Mouse (Mus musculus) embryonic facial prominence, embryonic 11.5 days (tissue): ENCODE results near the gene Adamts14. TPM values are rescaled to one million over a fixed set of nuclear protein-coding genes. Genes with fewer than 3 reads are reported as not detected.

Experiments used
- ATAC-seq: fragments of 200-750 bp; cut with Nextera tagmentation; replicated peaks from 2 replicates; pipeline ENCODE4 v1.8.0; 2017; ENCODE audit warnings: low read depth; ENCODE audit not compliant: insufficient number of reproducible peaks, low FRiP score, low TSS enrichment
- DNase-seq: peaks from one replicate; pipeline ENCODE4 v3.0.0-alpha.2; 2015; ENCODE audit warnings: low spot score
- H3K27ac ChIP-seq: fragments of 300-500 bp; sonication (generic); replicated peaks from 2 replicates; pipeline ENCODE4 v1.5.1; 2014; ENCODE audit warnings: mild to moderate bottlenecking, low read depth, low read length, control low read depth
- H3K27me3 ChIP-seq: fragments of 300-500 bp; sonication (generic); 2 replicates; pipeline ENCODE4 v1.6.1; 2014; ENCODE audit warnings: mild to moderate bottlenecking, low read length, moderate library complexity, mixed read lengths; ENCODE audit not compliant: control insufficient read depth, insufficient read depth
- H3K36me3 ChIP-seq: fragments of 300-500 bp; sonication (generic); replicated peaks from 2 replicates; pipeline ENCODE4 v1.6.1; 2014; ENCODE audit warnings: low read depth, mild to moderate bottlenecking, low read length, moderate library complexity, mixed read lengths; ENCODE audit not compliant: control insufficient read depth, insufficient read depth
- H3K4me1 ChIP-seq: fragments of 300-500 bp; sonication (generic); 2 replicates; pipeline ENCODE4 v1.6.1; 2014; ENCODE audit warnings: low read length, mixed read lengths; ENCODE audit not compliant: control insufficient read depth, insufficient read depth
- H3K4me2 ChIP-seq: fragments of 300-500 bp; sonication (generic); 2 replicates; pipeline ENCODE4 v1.6.1; 2014; ENCODE audit warnings: low read depth, mild to moderate bottlenecking, control low read depth, low read length, moderate library complexity
- H3K4me3 ChIP-seq: fragments of 300-500 bp; sonication (generic); 2 replicates; pipeline ENCODE4 v1.5.1; 2014; ENCODE audit warnings: low read depth, low read length, control low read depth
- H3K9ac ChIP-seq: fragments of 300-500 bp; sonication (generic); replicated peaks from 2 replicates; pipeline ENCODE4 v1.6.1; 2014; ENCODE audit warnings: mild to moderate bottlenecking, control low read depth, low read length
- H3K9me3 ChIP-seq: fragments of 300-500 bp; sonication (generic); replicated peaks from 2 replicates; pipeline ENCODE4 v1.6.1; 2016; ENCODE audit warnings: mild to moderate bottlenecking, low read length, inconsistent platforms, mixed read lengths; ENCODE audit not compliant: control insufficient read depth
- whole genome bisulfite sequencing: fragments of 180-500 bp; shearing (Covaris S2); extraction: QIAGEN DNeasy Blood & Tissue Kit; methylation state at CpG from one replicate; pipeline ENCODE4 v1.1.7; 2014; 5-methylcytosine and 5-hydroxymethylcytosine counted together
- polyA plus RNA-seq: library from polyadenylated mRNA; unstranded; fragments of >200 nt; fragmentation: Nextera tagmentation; extraction: Ambion mirVana; gene quantifications from 2 replicates; pipeline ENCODE4 v1.2.1, GENCODE M21; 2014

The Adamts14 gene
- polyA plus RNA-seq, 1 experiment from 2014 or later: 0.27 TPM

GRCm38 (mm10) chr10:61286246-61286645 is 13.0 kb upstream of the Adamts14 start:
- DNase-seq (peak; percentile 13), ATAC-seq (no peak)
- WGBS: 73% methylated on average over 7 of the region's 7 CpGs
- H3K36me3 ChIP-seq: no peaks in the 10 kb centered on the region
- H3K4me2 ChIP-seq: no peak overlapping the region
- no peaks in the 10 kb centered on the region for H3K9me3 ChIP-seq
- H3K27me3 ChIP-seq: no peaks in the 10 kb centered on the region
- no peaks in the 10 kb centered on the region for H3K4me1 ChIP-seq
- H3K4me3 ChIP-seq: no peak overlapping the region
- no peak overlapping the region for H3K27ac ChIP-seq
- H3K9ac ChIP-seq: no peak overlapping the region

GRCm38 (mm10) chr10:61285271-61285670 is 12.0 kb upstream of the Adamts14 start:
- Histone ChIP-seq H3K9me3 (no peaks in the 10 kb centered on the region), H3K4me1 (no peaks in the 10 kb centered on the region), H3K4me3 (no peak overlapping the region), H3K9ac (no peak overlapping the region), H3K36me3 (no peaks in the 10 kb centered on the region), H3K27ac (no peak overlapping the region), H3K4me2 (no peak overlapping the region), H3K27me3 (no peaks in the 10 kb centered on the region)
- DNase-seq (no peak), ATAC-seq (no peak)
- WGBS: 83% methylated on average over 11 of the region's 11 CpGs

GRCm38 (mm10) chr10:61284309-61284708 is 11.1 kb upstream of the Adamts14 start:
- H3K9me3 ChIP-seq: no peaks in the 10 kb centered on the region
- H3K36me3 ChIP-seq: no peaks in the 10 kb centered on the region
- no peaks in the 10 kb centered on the region for H3K4me1 ChIP-seq
- WGBS: 90% methylated on average over 4 of the region's 4 CpGs
- ATAC-seq (no peak), DNase-seq (no peak)
- no peak overlapping the region for H3K4me3 ChIP-seq
- no peak overlapping the region for H3K9ac ChIP-seq
- no peak overlapping the region for H3K27ac ChIP-seq
- no peak overlapping the region for H3K4me2 ChIP-seq
- H3K27me3 ChIP-seq: no peaks in the 10 kb centered on the region

- Histone ChIP-seq H3K27ac (no peak overlapping the region), H3K4me2 (no peak overlapping the region), H3K4me3 (no peak overlapping the region), H3K27me3 (no peaks in the 10 kb centered on the region), H3K9ac (no peak overlapping the region), H3K9me3 (no peaks in the 10 kb centered on the region), H3K4me1 (no peaks in the 10 kb centered on the region), H3K36me3 (no peaks in the 10 kb centered on the region)
- DNase-seq (no peak), ATAC-seq (no peak)
- 64% methylated on average over 5 of the region's 5 CpGs for WGBS
Measured at GRCm38 (mm10) chr10:61281115-61281514, 7.9 kb upstream of the Adamts14 start.

- H3K9ac ChIP-seq: no peak overlapping the region
- no peak for ATAC-seq
- WGBS: 50% methylated on average over 14 of the region's 14 CpGs
- no peaks in the 10 kb centered on the region for H3K36me3 ChIP-seq
- no peak for DNase-seq
- no peak overlapping the region for H3K4me3 ChIP-seq
- no peaks in the 10 kb centered on the region for H3K9me3 ChIP-seq
- H3K4me1 ChIP-seq: no peaks in the 10 kb centered on the region; the same call in 1 of the 2 replicates
- H3K4me2 ChIP-seq: no peak overlapping the region
- H3K27ac ChIP-seq: no peak overlapping the region
- H3K27me3 ChIP-seq: no peaks in the 10 kb centered on the region
Measured at GRCm38 (mm10) chr10:61277918-61278674, 4.9 kb upstream of the Adamts14 start.

GRCm38 (mm10) chr10:61277051-61277450 is 3.8 kb upstream of the Adamts14 start:
- H3K4me2 ChIP-seq: no peak overlapping the region
- no peaks in the 10 kb centered on the region for H3K36me3 ChIP-seq
- no peaks in the 10 kb centered on the region for H3K9me3 ChIP-seq
- no peak for DNase-seq
- H3K9ac ChIP-seq: no peak overlapping the region
- ATAC-seq: no peak
- H3K27ac ChIP-seq: no peak overlapping the region
- 94% methylated on average over 6 of the region's 6 CpGs for WGBS
- H3K4me3 ChIP-seq: no peak overlapping the region
- H3K27me3 ChIP-seq: no peaks in the 10 kb centered on the region; the same call in 1 of the 2 replicates
- H3K4me1 ChIP-seq: no peaks in the 10 kb centered on the region; the same call in 1 of the 2 replicates

- no peaks in the 10 kb centered on the region; the same call in 1 of the 2 replicates for H3K4me1 ChIP-seq
- H3K4me3 ChIP-seq: no peak overlapping the region
- ATAC-seq (peak; percentile 54; the same call in 1 of the 2 replicates), DNase-seq (peak; percentile 78)
- H3K27me3 ChIP-seq: no peaks in the 10 kb centered on the region; the same call in 1 of the 2 replicates
- H3K36me3 ChIP-seq: no peaks in the 10 kb centered on the region
- H3K27ac ChIP-seq: no peak overlapping the region
- no peak overlapping the region; the same call in 1 of the 2 replicates for H3K9ac ChIP-seq
- H3K4me2 ChIP-seq: no peak overlapping the region
- no peaks in the 10 kb centered on the region for H3K9me3 ChIP-seq
- 5% methylated on average over 5 of the region's 5 CpGs for WGBS
Measured at GRCm38 (mm10) chr10:61275669-61276110, 2.5 kb upstream of the Adamts14 start.

GRCm38 (mm10) chr10:61274532-61274931 is 1.3 kb upstream of the Adamts14 start:
- no peak for DNase-seq
- no peak overlapping the region for H3K4me3 ChIP-seq
- no peak overlapping the region for H3K27ac ChIP-seq
- H3K36me3 ChIP-seq: no peaks in the 10 kb centered on the region
- 58% methylated on average over 2 of the region's 2 CpGs for WGBS
- no peak overlapping the region for H3K9ac ChIP-seq
- no peaks in the 10 kb centered on the region; the same call in 1 of the 2 replicates for H3K4me1 ChIP-seq
- no peaks in the 10 kb centered on the region for H3K9me3 ChIP-seq
- no peak for ATAC-seq
- no peak overlapping the region for H3K4me2 ChIP-seq
- no peaks in the 10 kb centered on the region; the same call in 1 of the 2 replicates for H3K27me3 ChIP-seq
